Mouse (Mus musculus): Measurements from ENCODE around the gene Pced1a. TPM values are rescaled to one million over a fixed set of nuclear protein-coding genes. Genes with fewer than 3 reads are reported as not detected.

Gene Pced1a
- polyA plus RNA-seq, 2 experiments, result 13.2 to 57.5 TPM

DNA sequence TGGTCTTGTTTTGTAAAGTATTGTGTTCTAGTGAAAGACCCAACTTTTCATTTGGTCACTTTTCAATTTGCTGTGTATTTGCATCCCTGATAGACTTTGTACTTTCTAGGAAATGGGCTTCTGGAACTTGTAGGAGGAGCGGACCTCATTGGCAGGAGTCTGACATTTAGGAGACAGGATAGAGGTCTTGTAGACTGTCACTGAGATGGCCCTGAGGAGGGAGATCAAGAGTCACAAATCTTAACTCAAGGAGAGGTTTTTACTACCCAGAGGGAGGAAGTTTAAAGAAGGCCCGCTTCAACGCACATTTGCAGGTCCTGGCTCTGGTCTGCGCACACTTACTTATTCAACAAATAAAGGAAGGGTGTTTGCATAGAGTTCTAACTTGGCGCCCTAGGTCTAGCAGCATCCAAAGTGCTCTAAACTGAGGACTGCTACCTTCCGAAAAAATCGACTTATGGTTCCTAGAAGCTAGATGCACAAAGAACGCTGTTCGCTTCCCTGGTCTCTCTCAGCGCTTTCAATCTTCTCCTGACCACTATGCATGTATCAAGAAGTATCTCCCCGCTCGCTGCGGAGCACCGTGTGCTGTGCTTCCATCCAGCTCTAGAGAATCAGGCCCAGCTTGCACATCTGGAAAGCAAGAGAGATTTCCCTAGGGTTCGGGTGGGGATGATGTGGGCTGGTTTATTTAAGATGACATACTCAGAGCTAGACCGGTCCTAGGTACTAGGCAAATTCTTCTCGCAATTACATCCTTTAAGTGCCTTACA lies 24.7 kb upstream of the Pced1a start:
- peak overlapping the region; percentile 88 for H3K4me2 ChIP-seq (replicated peaks; ENCODE audit: low read depth, low read length, severe bottlenecking)
- DNase-seq (ENCODE audit: low spot score) (peak; percentile 22), ATAC-seq (ENCODE audit: low FRiP score, low read depth) (peak; percentile 3; the same call in 1 of the 2 replicates)
- no peaks in the 10 kb centered on the region for H3K27me3 ChIP-seq (ENCODE audit: control insufficient read depth, insufficient read depth, low read length)
- H3K4me1 ChIP-seq (ENCODE audit: control insufficient read depth, insufficient read depth, low read length), result peaks cover 13% of the 10 kb centered on the region
- H3K9ac ChIP-seq (ENCODE audit: low read depth, low read length, severe bottlenecking), result peak overlapping the region; percentile 88
- no peak overlapping the region for H3K27ac ChIP-seq (replicated peaks; ENCODE audit: low read depth, low read length)
- peaks cover 9% of the 10 kb centered on the region for H3K36me3 ChIP-seq (ENCODE audit: control insufficient read depth, insufficient read depth, low read length)
- TF ChIP-seq POLR2A (IDR thresholded peaks at IDR 0.05; ENCODE audit: borderline replicate concordance, extremely low read depth, insufficient read depth, insufficient read length), result no peak
- peak overlapping the region; percentile 92 for H3K4me3 ChIP-seq (replicated peaks; ENCODE audit: low read length)
- no peaks in the 10 kb centered on the region for H3K9me3 ChIP-seq (ENCODE audit: control insufficient read depth, low read length)
- 8% methylated on average over 17 of the region's 17 CpGs for WGBS

DNA sequence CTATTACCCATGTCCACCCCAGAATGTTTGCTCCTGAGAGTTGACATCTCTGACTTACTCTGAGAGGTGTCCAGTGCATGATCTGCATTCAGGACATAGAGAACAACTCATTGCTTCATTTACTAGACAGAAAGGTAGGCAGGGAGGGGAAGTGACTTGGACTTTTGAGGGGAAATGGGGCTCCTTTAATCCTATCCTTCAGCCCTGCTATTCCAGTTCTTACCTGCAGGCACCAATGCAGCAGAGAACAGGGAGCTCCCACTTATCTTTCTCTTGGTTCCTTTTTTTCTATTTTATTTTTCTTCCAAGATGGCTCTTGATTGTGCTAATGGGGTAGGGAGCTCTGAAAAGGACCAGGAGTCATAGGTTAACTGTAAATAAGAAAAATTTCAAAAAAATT lies 23.9 kb upstream of the Pced1a start:
- H3K27ac ChIP-seq (replicated peaks; ENCODE audit: low read depth, low read length), result no peak overlapping the region
- no peak overlapping the region for H3K9ac ChIP-seq (ENCODE audit: low read depth, low read length, severe bottlenecking)
- no peak overlapping the region for H3K4me2 ChIP-seq (replicated peaks; ENCODE audit: low read depth, low read length, severe bottlenecking)
- H3K4me1 ChIP-seq (ENCODE audit: control insufficient read depth, insufficient read depth, low read length), result peaks cover 13% of the 10 kb centered on the region
- DNase-seq (ENCODE audit: low spot score) (no peak), ATAC-seq (ENCODE audit: low FRiP score, low read depth) (no peak)
- no peaks in the 10 kb centered on the region for H3K27me3 ChIP-seq (ENCODE audit: control insufficient read depth, insufficient read depth, low read length)
- peaks cover 15% of the 10 kb centered on the region for H3K36me3 ChIP-seq (ENCODE audit: control insufficient read depth, insufficient read depth, low read length)
- no peaks in the 10 kb centered on the region for H3K9me3 ChIP-seq (ENCODE audit: control insufficient read depth, low read length)
- no peak overlapping the region for H3K4me3 ChIP-seq (replicated peaks; ENCODE audit: low read length)
- no peak for TF ChIP-seq POLR2A (IDR thresholded peaks at IDR 0.05; ENCODE audit: borderline replicate concordance, extremely low read depth, insufficient read depth, insufficient read length)

DNA sequence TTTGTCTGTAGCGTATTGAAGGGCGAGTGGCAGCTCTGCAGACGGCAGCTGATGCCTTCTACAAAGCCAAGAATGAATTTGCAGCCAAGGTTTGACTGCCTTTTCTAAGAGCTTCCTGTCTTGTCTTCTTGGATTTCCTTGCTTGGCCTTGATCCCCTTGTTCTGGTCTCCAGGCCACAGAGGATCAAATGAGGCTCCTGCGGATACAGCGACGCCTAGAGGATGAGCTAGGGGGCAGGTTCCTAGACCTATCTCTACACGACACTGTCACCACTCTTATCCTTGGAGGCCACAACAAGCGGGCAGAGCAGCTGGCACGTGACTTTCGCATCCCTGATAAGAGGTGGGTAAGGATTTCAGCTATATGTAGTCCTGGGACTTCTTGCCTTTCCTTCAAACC lies 17.7 kb upstream of the Pced1a start:
- no peaks in the 10 kb centered on the region for H3K27me3 ChIP-seq (ENCODE audit: control insufficient read depth, insufficient read depth, low read length)
- no peaks in the 10 kb centered on the region for H3K4me1 ChIP-seq (ENCODE audit: control insufficient read depth, insufficient read depth, low read length)
- H3K9me3 ChIP-seq (ENCODE audit: control insufficient read depth, low read length), result no peaks in the 10 kb centered on the region
- H3K4me3 ChIP-seq (replicated peaks; ENCODE audit: low read length), result no peak overlapping the region
- TF ChIP-seq POLR2A (IDR thresholded peaks at IDR 0.05; ENCODE audit: borderline replicate concordance, extremely low read depth, insufficient read depth, insufficient read length), result no peak
- ATAC-seq (ENCODE audit: low FRiP score, low read depth) (no peak), DNase-seq (ENCODE audit: low spot score) (no peak)
- no peak overlapping the region for H3K9ac ChIP-seq (ENCODE audit: low read depth, low read length, severe bottlenecking)
- 89% methylated on average over 10 of the region's 10 CpGs for whole genome bisulfite sequencing
- H3K36me3 ChIP-seq (ENCODE audit: control insufficient read depth, insufficient read depth, low read length), result peaks cover 76% of the 10 kb centered on the region
- H3K4me2 ChIP-seq (replicated peaks; ENCODE audit: low read depth, low read length, severe bottlenecking), result no peak overlapping the region
- H3K27ac ChIP-seq (replicated peaks; ENCODE audit: low read depth, low read length), result no peak overlapping the region

DNA sequence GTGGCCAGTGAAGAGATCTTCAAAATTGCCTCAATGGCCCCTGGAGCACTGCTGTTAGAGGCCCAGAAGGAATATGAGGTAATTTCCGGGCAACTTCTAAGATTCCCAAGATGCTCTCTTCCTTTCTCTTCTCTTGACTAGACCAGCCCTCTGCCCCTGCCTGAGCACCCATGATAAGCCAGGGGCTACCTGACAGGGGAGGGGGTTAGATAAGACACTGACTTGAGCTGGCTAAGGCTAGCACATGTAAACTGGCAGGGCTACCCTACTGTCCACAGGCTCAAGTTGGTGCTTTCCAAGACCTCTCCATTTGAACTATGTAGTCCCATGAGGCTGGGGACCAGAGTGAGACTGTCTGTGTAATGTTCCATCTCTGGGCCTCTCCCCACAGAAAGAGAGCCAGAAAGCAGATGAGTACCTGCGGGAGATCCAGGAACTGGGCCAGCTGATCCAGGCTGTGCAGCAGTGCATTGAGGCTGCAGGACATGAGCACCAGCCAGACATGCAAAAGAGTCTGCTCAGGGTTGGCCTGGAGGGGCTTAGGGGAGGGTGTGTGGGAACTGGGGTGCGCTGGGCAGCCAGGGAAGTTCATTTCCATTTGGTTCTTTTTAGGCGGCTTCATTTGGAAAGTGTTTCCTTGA lies 15.5 kb upstream of the Pced1a start:
- no peaks in the 10 kb centered on the region for H3K9me3 ChIP-seq (ENCODE audit: control insufficient read depth, low read length)
- H3K4me3 ChIP-seq (replicated peaks; ENCODE audit: low read length), result no peak overlapping the region
- no peaks in the 10 kb centered on the region for H3K27me3 ChIP-seq (ENCODE audit: control insufficient read depth, insufficient read depth, low read length)
- no peak overlapping the region for H3K4me2 ChIP-seq (replicated peaks; ENCODE audit: low read depth, low read length, severe bottlenecking)
- no peaks in the 10 kb centered on the region for H3K4me1 ChIP-seq (ENCODE audit: control insufficient read depth, insufficient read depth, low read length)
- no peak overlapping the region for H3K9ac ChIP-seq (ENCODE audit: low read depth, low read length, severe bottlenecking)
- DNase-seq (ENCODE audit: low spot score) (no peak), ATAC-seq (ENCODE audit: low FRiP score, low read depth) (no peak)
- peaks cover 71% of the 10 kb centered on the region for H3K36me3 ChIP-seq (ENCODE audit: control insufficient read depth, insufficient read depth, low read length)
- no peak overlapping the region for H3K27ac ChIP-seq (replicated peaks; ENCODE audit: low read depth, low read length)
- TF ChIP-seq POLR2A (IDR thresholded peaks at IDR 0.05; ENCODE audit: borderline replicate concordance, extremely low read depth, insufficient read depth, insufficient read length), result no peak
- WGBS, result 85% methylated on average over 4 of the region's 4 CpGs

DNA sequence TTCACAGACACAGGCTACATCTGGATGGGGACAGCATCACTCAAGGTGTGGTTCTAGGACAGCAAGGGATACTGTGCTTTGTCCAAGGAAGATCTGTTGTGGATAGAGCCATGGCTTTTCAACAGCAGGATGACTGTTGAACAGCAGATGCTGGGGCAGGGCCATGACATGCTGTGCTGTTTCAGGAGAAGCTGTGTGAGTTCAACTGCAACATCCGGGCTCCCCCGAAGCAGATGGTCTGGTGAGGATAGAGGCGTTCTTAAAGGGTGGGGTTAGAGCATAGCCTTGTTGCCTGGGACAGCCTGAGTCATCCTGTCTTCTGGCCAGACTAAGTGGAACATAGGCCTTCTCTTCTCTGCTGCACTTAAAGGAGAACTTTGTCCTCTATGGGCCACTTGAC lies 14.4 kb upstream of the Pced1a start:
- no peak for DNase-seq (ENCODE audit: low spot score)
- Histone ChIP-seq H3K27me3 (ENCODE audit: control insufficient read depth, insufficient read depth, low read length) (no peaks in the 10 kb centered on the region), H3K9me3 (ENCODE audit: control insufficient read depth, low read length) (no peaks in the 10 kb centered on the region), H3K27ac (replicated peaks; ENCODE audit: low read depth, low read length) (no peak overlapping the region), H3K4me1 (ENCODE audit: control insufficient read depth, insufficient read depth, low read length) (no peaks in the 10 kb centered on the region), H3K4me2 (replicated peaks; ENCODE audit: low read depth, low read length, severe bottlenecking) (no peak overlapping the region), H3K9ac (ENCODE audit: low read depth, low read length, severe bottlenecking) (no peak overlapping the region), H3K36me3 (ENCODE audit: control insufficient read depth, insufficient read depth, low read length) (peaks cover 65% of the 10 kb centered on the region), H3K4me3 (replicated peaks; ENCODE audit: low read length) (no peak overlapping the region)
- 94% methylated on average over 3 of the region's 3 CpGs for WGBS
- TF ChIP-seq POLR2A (IDR thresholded peaks at IDR 0.05; ENCODE audit: borderline replicate concordance, extremely low read depth, insufficient read depth, insufficient read length), result no peak
- ATAC-seq (ENCODE audit: low FRiP score, low read depth), result no peak

Data from limb, embryonic 14.5 days (tissue).